Mouse (Mus musculus) monocyte, adult 2 months (primary cell): ENCODE results near the gene Rgl1.

Experiments used
- DNase-seq, 2 experiments: peaks; one replicate each; pipeline ENCODE4 v3.0.0; 2022; ENCODE audit warnings: low spot score in 2 of 2, low read depth in 1 of 2

The Rgl1 gene

DNA sequence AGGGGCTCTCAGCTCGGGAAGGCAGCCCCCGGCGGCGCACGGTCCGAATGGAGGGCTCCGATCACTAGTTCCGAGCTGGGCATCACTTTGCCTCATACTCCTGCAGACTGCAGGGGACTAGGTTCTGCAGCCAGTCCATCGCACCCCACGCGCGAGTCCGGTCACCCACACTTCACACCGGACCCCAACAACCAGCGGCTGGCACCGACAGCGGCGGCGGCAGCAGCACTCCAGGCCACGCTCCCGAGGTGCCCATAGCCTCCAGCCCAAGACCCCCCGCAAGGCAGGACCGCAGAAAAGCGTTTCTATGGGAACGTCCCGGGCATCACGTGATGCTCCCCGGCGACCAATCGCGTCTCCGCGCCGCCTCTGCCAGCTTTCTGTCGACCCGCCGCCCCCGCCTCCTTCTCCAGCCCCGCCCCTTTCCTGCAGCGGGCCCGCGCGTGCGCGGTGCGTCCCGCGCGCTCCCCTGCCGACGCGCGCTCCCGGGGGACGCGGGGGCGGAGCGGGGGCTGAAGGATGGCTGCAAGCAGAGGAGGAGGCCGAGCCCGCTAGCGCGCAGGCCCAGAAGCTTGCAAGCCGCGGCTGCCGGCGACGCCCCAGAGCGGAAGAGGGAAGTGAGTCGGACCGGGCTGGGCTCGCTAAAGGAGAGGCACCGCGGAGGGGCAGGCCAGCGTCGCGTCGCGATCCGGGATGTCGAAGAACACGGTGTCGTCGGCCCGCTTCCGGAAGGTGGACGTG lies at the start of gene Rgl1, which contains the start of gene Arpc5:
Rgl1 (minus strand) TSS at position 320 of the 741 bp plus-strand sequence.
Arpc5 (plus strand) TSS at position 511 of the 741 bp plus-strand sequence.
- DNase-seq: peak; percentile 93 to 95

- DNase-seq: no peak
Observed at GRCm38 (mm10) chr1:152815265-152815701, 49.1 kb upstream of the Rgl1 start.

GRCm38 (mm10) chr1:152810533-152811439 lies 44.6 kb upstream of the Rgl1 start:
- no peak for DNase-seq

- DNase-seq: no peak
Observed at GRCm38 (mm10) chr1:152809541-152810252, 43.5 kb upstream of the Rgl1 start.

- no peak for DNase-seq
Observed at GRCm38 (mm10) chr1:152808392-152808680, 42.2 kb upstream of the Rgl1 start.

GRCm38 (mm10) chr1:152807619-152808391 lies 41.7 kb upstream of the Rgl1 start:
- DNase-seq: peak; percentile 60 to 74

DNA sequence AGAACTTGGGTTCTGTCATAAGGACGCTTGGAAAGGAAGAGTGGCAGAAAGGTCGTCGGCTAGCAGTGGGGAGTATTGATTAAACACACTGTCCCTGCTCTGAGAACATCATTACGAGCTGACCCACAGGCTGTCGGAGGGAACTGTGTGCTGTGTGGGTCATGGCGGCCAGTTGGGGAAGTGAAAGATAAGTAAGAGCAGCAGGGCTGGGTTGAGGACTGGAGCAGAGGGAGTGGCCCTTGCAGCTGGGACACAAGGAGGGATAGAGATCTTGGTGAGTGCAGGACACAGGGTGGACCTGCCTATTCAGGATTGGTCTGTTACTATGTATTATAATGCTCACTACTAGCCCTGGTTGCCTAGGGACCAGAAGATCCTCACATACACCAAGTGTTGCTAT lies 38.8 kb upstream of the Rgl1 start:
- DNase-seq: peak in 1 of 2 experiments; percentile 39

DNA sequence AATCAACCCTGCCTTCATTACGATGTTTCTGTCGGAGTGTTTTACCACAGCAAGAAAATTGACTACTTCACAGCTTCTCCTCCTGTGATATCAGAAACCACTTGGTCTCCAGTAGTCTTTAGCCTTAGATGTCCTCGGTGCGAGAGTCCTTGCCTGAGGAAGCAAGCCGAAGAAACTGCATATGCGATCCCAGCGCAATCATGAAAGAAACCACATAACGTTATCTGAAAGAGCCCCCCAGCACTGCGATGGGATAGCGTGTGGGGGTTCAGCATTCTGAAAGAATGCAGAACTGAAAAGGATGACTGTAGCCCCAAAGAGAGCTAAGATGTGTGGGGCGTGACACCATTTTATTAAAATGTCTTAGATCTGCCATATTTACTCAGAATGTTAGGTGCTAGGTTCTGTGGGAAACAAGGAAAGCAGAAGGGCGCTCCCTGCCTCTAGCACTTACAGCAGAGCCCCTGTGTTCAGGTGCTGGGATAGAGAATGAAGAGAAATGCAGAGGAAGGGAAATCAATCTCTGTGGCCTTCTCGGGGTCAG lies 34.6 kb upstream of the Rgl1 start:
- no peak for DNase-seq

DNA sequence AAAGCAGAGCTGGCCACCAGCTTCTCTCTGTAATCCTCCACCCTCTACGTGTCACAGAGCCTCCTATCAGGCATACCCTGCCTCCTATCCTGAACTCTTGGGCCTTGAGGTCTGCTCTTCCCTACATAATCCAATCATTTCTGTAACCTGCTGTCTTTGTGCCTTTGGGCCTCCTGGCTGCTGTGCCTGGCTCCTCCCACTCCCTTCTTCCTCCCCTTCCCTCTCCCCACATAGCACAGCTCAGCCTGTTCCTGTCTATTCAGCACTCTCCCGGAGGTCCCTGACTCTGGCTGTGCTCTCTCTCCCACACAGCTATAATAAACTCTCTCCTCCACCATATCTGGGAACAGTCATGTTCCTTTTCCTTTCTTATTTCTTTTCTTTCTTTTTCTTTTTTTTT lies 33.7 kb upstream of the Rgl1 start, which contains the start of gene Ncf2:
Ncf2 (plus strand) TSS at position 298 of the 400 bp plus-strand sequence.
- no peak for DNase-seq

DNA sequence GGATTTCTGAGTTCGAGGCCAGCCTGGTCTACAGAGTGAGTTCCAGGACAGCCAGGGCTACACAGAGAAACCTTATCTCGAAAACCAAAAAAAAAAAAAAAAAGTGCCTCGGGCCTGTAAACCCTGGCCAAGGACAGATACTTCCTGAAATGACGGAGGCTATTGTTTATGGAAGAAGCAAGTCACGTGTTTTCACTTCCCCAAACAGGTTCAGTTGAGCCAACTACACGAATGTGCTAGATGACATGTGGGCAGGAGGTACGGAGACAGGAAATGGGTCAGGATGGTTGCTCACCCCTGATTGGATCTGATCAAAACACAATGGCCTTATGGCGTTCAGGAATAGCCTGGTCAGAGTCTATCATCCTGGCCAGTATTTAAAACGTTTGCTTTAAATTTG lies 32.0 kb upstream of the Rgl1 start:
- no peak for DNase-seq

- DNase-seq: no peak
Observed at GRCm38 (mm10) chr1:152796683-152797263, 30.6 kb upstream of the Rgl1 start.

GRCm38 (mm10) chr1:152795688-152796255 lies 29.6 kb upstream of the Rgl1 start:
- no peak for DNase-seq

GRCm38 (mm10) chr1:152793495-152794130 lies 27.5 kb upstream of the Rgl1 start:
- DNase-seq: no peak

- no peak for DNase-seq
Observed at GRCm38 (mm10) chr1:152792736-152793494, 26.8 kb upstream of the Rgl1 start.

- DNase-seq: no peak
Observed at GRCm38 (mm10) chr1:152791269-152791668, 25.1 kb upstream of the Rgl1 start.

DNA sequence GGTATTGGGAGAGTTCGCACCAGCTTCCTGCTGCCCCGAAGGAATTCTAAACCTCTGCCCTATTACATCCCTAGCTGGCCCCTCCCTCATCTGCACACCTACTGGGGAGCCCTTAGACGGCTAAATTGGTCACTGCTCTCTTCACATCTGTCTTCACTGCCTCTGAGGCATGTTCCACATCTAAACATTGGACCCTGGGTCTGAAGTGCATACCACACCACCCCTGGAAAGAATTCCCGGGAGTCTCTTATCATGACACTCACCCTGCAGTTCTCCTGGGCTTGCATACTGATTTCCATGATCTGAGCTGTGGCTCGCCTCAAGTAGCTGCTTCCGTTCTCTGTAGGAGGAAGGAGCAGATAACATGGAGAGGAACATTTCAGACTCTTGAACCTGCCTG lies 24.7 kb upstream of the Rgl1 start:
- DNase-seq: no peak

- peak in 1 of 2 experiments; percentile 40 for DNase-seq
Observed at GRCm38 (mm10) chr1:152790254-152790653, 24.1 kb upstream of the Rgl1 start.

DNA sequence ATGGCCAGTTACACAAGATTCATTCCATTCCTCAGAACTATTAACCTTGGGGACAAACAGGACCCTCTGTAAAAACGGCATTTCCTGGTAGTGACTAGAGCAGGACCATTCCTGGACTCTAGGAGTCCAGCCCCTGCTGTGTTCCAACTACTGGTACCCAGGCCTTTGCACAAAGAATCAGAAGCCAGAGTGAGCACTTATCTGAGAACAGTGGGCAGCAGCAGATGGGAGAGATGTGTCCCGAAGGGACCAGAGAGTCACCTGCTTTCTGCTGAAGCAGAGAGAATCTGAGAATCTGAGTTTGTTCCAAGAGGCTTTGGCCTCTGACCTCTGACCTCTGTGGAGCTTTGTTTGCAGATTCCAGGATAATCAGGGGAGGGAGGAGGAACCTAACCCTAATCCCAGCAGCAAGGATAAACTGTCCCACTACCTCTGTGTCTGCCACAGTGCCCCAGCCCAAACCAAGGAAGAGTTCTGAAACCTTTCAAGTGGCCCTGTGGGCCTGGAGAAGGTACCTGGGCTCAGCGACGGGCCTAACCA lies 22.0 kb upstream of the Rgl1 start:
- DNase-seq: no peak
